Mouse (Mus musculus): ENCODE results near the gene Mlxipl.

The Mlxipl gene

GRCm38 (mm10) chr5:135080539-135080938, 9.2 kb upstream of the Mlxipl start:
- no peak for DNase-seq

- DNase-seq: no peak
Measured at GRCm38 (mm10) chr5:135086871-135087270, 2.8 kb upstream of the Mlxipl start.

- DNase-seq: no peak
Measured at GRCm38 (mm10) chr5:135100981-135101380, 11.3 kb downstream of the Mlxipl start.

GRCm38 (mm10) chr5:135103999-135104660, 14.4 kb downstream of the Mlxipl start:
- DNase-seq: peak; percentile 13

- DNase-seq: peak; percentile 89
Measured at GRCm38 (mm10) chr5:135106758-135107256, 17.1 kb downstream of the Mlxipl start.

GRCm38 (mm10) chr5:135107521-135108501, 18.1 kb downstream of the Mlxipl start:
- DNase-seq: peak; percentile 71

- no peak for DNase-seq
Measured at GRCm38 (mm10) chr5:135109017-135109416, 19.3 kb downstream of the Mlxipl start.

- DNase-seq: no peak
Measured at GRCm38 (mm10) chr5:135109426-135109825, 19.7 kb downstream of the Mlxipl start.

- no peak for DNase-seq
Measured at GRCm38 (mm10) chr5:135109976-135110375, 20.3 kb downstream of the Mlxipl start.

- no peak for DNase-seq
Measured at GRCm38 (mm10) chr5:135113782-135114181, 24.1 kb downstream of the Mlxipl start.

GRCm38 (mm10) chr5:135115241-135115640, 25.6 kb downstream of the Mlxipl start:
- DNase-seq: no peak

- DNase-seq: peak; percentile 77
Measured at GRCm38 (mm10) chr5:135118589-135119081, 28.9 kb downstream of the Mlxipl start.

- DNase-seq: no peak
Measured at GRCm38 (mm10) chr5:135120753-135121152, 31.1 kb downstream of the Mlxipl start.

GRCm38 (mm10) chr5:135126121-135126520, 36.4 kb downstream of the Mlxipl start:
- no peak for DNase-seq

- no peak for DNase-seq
Measured at GRCm38 (mm10) chr5:135127669-135128068, 38.0 kb downstream of the Mlxipl start.

- no peak for DNase-seq
Measured at GRCm38 (mm10) chr5:135129747-135130146, 40.1 kb downstream of the Mlxipl start.

- DNase-seq: peak; percentile 76
Measured at GRCm38 (mm10) chr5:135133736-135134405, 44.2 kb downstream of the Mlxipl start.

GRCm38 (mm10) chr5:135134534-135134933, 44.8 kb downstream of the Mlxipl start:
- peak; percentile 58 for DNase-seq

- DNase-seq: no peak
Measured at GRCm38 (mm10) chr5:135139881-135140280, 50.2 kb downstream of the Mlxipl start.

- no peak for DNase-seq
Measured at GRCm38 (mm10) chr5:135144469-135144868, 54.8 kb downstream of the Mlxipl start.

- no peak for DNase-seq
Measured at GRCm38 (mm10) chr5:135145532-135145931, 55.8 kb downstream of the Mlxipl start.

- DNase-seq: no peak
Measured at GRCm38 (mm10) chr5:135145955-135146354, 56.3 kb downstream of the Mlxipl start.

GRCm38 (mm10) chr5:135148715-135149052, 59.0 kb downstream of the Mlxipl start:
- DNase-seq: no peak
